Mouse (Mus musculus): ENCODE measurements around the gene 1500015O10Rik. TPM values are rescaled to one million over a fixed set of nuclear protein-coding genes. Genes with fewer than 3 reads are reported as not detected.

The 1500015O10Rik gene
- polyA plus RNA-seq, 1 experiment from 2014 or later, result 19.0 TPM

DNA sequence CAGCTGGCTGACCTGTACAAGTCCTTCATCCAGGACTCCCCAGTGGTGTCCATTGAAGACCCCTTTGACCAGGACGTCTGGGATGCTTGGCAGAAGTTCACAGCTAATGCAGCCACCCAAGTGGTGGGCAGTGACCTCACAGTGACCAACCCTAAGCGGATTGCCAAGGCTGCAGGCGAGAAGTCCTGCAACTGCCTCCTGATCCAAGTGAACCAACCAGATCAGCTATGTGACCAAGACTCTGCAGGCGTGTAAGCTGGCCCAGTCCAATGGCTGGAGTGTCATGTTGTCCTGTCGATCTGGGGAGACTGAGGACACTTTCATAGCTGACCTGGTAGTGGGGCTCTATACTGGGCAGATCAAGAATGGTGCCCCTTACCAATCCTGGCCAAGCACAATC lies 56.3 kb downstream of the 1500015O10Rik start:
- Histone ChIP-seq H3K36me3 (ENCODE audit: control insufficient read depth, insufficient read depth, low read length) (0 out of 2 replicates have a peak, but pooled peaks cover 4% of the 10 kb centered on the region), H3K27ac (replicated peaks in 1 of 2; ENCODE audit: control insufficient read depth in 1 of 2, insufficient read depth in 1 of 2, low read depth in 2 of 2, low read length in 2 of 2) (no peak overlapping the region), H3K4me3 (ENCODE audit: control insufficient read depth in 1 of 2, insufficient read depth in 1 of 2, low read depth in 1 of 2, low read length in 2 of 2) (no peak overlapping the region), H3K4me2 (ENCODE audit: low read length) (no peak overlapping the region), H3K9ac (ENCODE audit: low read length) (no peak overlapping the region), H3K4me1 (ENCODE audit: control insufficient read depth in 2 of 2, insufficient read depth in 2 of 2, low read length in 2 of 2) (peaks cover 6% of the 10 kb centered on the region in 2 experiments; a peak in 1 of 4 replicates), H3K9me3 (ENCODE audit: control insufficient read depth, low read length) (no peaks in the 10 kb centered on the region), H3K27me3 (ENCODE audit: control insufficient read depth, insufficient read depth, low read length) (no peaks in the 10 kb centered on the region)
- no peak for ATAC-seq (ENCODE audit: insufficient number of reproducible peaks, insufficient read depth, low FRiP score, low read depth)
- 87% methylated on average over 5 of the region's 5 CpGs for WGBS

DNA sequence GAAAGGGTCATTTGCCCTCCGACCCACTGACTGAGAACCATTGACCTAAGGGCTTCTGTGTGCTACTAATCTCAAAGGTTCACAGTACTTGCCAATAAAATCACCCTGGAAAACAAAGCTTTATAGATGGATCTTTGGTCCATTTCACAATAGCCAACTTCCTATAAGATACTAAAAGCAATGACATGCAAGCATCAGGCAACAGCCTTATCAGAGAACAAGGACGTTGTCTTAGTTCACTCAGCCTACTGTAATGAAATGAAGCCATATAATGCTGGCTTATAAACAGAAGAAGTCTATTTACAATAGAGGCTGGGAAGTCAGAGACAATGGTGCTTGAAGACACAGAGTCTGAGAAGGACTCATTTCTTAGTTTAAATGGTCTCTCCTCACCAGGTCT lies 59.4 kb downstream of the 1500015O10Rik start:
- Histone ChIP-seq H3K4me1 (ENCODE audit: control insufficient read depth in 2 of 2, insufficient read depth in 2 of 2, low read length in 2 of 2) (no peaks in the 10 kb centered on the region), H3K27me3 (ENCODE audit: control insufficient read depth, insufficient read depth, low read length) (no peaks in the 10 kb centered on the region), H3K4me3 (ENCODE audit: control insufficient read depth in 1 of 2, insufficient read depth in 1 of 2, low read depth in 1 of 2, low read length in 2 of 2) (no peak overlapping the region), H3K9me3 (ENCODE audit: control insufficient read depth, low read length) (no peaks in the 10 kb centered on the region), H3K9ac (ENCODE audit: low read length) (no peak overlapping the region), H3K36me3 (ENCODE audit: control insufficient read depth, insufficient read depth, low read length) (0 out of 2 replicates have a peak, but pooled peaks cover 4% of the 10 kb centered on the region), H3K4me2 (ENCODE audit: low read length) (no peak overlapping the region), H3K27ac (replicated peaks in 1 of 2; ENCODE audit: control insufficient read depth in 1 of 2, insufficient read depth in 1 of 2, low read depth in 2 of 2, low read length in 2 of 2) (no peak overlapping the region)
- WGBS, result 72% methylated on average over 2 of the region's 2 CpGs
- no peak for ATAC-seq (ENCODE audit: insufficient number of reproducible peaks, insufficient read depth, low FRiP score, low read depth)

Other genes starting within 250 kb of the 1500015O10Rik start
- 10.5 and 11.3 TPM in 2 replicates for gene Uxs1, start 97.2 kb downstream of the 1500015O10Rik start, polyA plus RNA-seq (2014; fragmentation: Nextera tagmentation; extraction: Ambion mirVana)
- gene Tpp2, start 203.0 kb downstream of the 1500015O10Rik start, polyA plus RNA-seq (2014; fragmentation: Nextera tagmentation; extraction: Ambion mirVana), result 49.3 and 49.8 TPM in 2 replicates

Measured in heart, embryonic 14.5 days (tissue).